Mouse (Mus musculus): ENCODE measurements around the gene Ccdc120.
"Not testable (repeated sequence)": the region's sequence is repeated elsewhere in the genome, so short reads cannot be mapped to it uniquely, and the experiment has no call there.

DNA sequence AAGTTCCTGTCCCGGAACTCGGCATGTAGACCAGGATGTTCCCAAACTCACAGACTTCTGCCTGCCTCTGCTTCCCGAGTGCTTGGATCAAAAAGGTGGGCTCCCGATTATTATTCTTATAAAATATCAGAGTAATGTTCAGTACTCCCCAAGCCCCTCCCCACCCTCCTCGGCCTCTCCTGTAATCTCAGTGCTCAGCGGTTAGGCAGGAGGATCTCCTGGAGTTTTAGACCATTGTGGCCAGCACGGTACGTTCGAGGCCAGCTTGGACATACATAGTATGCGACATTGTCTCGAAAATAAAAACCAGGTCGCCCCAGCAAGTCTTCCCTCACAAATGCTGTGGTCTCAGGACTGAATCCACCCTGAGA, 37.0 kb downstream of the Ccdc120 start:
- not testable (repeated sequence) for TF ChIP-seq POLR2A (IDR thresholded peaks at IDR 0.05; ENCODE audit: borderline replicate concordance, low read depth, low read length); CTCF (IDR thresholded peaks at IDR 0.05; ENCODE audit: low read depth, low read length)

All from bone marrow macrophage, adult 2 months (primary cell).